Mouse (Mus musculus) spleen, adult 2 months (tissue): ENCODE measurements around the gene Clcn5.

ENCODE experiments used
- CTCF ChIP-seq: fragments of 200-500 bp; IDR thresholded peaks from 2 replicates; pipeline ENCODE4 v1.5.1; 2011; ENCODE audit warnings: mild to moderate bottlenecking, inconsistent platforms; ENCODE audit not compliant: insufficient read depth, insufficient read length, insufficient replicate concordance; ENCODE audit errors: extremely low read depth
- POLR2A ChIP-seq: fragments of 200-500 bp; IDR thresholded peaks from 2 replicates; pipeline ENCODE4 v1.6.1; 2011; ENCODE audit warnings: low read depth, low read length, inconsistent platforms

- TF ChIP-seq POLR2A (no peak), CTCF (no peak)
Observed at GRCm38 (mm10) chrX:7287051-7287734, 32.0 kb downstream of the Clcn5 start.
